Mouse (Mus musculus) subcutaneous adipose tissue, adult 2 months (tissue): ENCODE measurements around the gene Timmdc1. TPM values are rescaled to one million over a fixed set of nuclear protein-coding genes. Genes with fewer than 3 reads are reported as not detected.

ENCODE experiments used
- polyA plus RNA-seq: library from polyadenylated mRNA; depleted of rRNA; stranded (reverse); fragments of >200 nt; gene quantifications from 2 replicates; pipeline ENCODE4 v1.2.3, GENCODE M21; 2012; ENCODE audit warnings: low replicate concordance; rRNA removed

Gene Timmdc1
- polyA plus RNA-seq, result 16.2 and 17.5 TPM in 2 replicates

GRCm38 (mm10) chr16:38522129-38523084 is at the start of gene Timmdc1:
Gene Timmdc1, minus strand, starts transcription at chr16:38522663.

GRCm38 (mm10) chr16:38558221-38558748 is 35.8 kb upstream of the Timmdc1 start, which contains the start of gene Tmem39a:
Gene Tmem39a, plus strand, starts transcription at chr16:38558698.

DNA sequence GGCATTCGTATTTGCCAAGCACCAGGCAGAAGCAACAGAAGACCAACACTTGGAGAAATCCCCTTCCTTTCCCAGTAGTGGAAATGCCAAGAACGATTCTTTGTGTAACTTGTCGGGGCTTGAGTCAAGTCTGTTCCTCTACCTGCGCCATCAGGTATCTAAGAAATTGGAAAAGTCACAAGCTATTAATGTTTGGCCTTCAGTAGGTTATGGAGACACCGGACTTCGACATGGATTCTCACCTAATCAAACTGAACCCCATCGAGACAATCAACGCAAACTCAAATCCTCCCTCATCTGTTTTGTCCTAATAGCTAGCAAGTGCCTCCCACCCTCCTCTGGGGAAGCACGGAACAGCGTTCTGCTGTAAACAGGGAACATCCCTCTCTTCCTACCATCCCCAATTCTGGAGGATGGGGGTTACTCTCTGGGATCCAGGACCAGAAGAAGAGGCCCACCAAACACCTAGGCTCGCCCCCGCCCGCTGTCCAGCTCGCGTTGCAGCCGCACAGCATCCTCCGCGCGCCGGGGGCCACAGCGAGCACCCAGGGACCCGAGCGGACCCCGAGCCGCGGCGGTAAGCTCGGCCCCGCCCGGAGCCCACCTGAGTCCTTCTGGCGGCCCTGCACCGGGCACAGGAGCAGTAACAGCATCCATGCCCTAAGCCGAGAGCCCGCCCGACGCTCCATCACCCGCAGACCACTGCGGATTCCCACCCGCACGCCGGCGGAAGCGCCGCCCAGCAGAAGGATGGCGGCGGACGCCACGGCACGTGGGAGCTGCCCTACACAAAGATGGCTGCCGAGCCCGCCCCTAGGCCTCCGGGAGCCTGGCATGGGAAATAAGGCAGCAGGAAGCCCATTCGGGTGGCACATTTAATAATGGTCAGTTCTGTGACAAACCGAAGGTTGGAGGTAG is 27.3 kb upstream of the Timmdc1 start, which contains the start of gene Poglut1:
TSS of gene Poglut1 (minus strand) at position 780 of the 918 bp plus-strand sequence.

DNA sequence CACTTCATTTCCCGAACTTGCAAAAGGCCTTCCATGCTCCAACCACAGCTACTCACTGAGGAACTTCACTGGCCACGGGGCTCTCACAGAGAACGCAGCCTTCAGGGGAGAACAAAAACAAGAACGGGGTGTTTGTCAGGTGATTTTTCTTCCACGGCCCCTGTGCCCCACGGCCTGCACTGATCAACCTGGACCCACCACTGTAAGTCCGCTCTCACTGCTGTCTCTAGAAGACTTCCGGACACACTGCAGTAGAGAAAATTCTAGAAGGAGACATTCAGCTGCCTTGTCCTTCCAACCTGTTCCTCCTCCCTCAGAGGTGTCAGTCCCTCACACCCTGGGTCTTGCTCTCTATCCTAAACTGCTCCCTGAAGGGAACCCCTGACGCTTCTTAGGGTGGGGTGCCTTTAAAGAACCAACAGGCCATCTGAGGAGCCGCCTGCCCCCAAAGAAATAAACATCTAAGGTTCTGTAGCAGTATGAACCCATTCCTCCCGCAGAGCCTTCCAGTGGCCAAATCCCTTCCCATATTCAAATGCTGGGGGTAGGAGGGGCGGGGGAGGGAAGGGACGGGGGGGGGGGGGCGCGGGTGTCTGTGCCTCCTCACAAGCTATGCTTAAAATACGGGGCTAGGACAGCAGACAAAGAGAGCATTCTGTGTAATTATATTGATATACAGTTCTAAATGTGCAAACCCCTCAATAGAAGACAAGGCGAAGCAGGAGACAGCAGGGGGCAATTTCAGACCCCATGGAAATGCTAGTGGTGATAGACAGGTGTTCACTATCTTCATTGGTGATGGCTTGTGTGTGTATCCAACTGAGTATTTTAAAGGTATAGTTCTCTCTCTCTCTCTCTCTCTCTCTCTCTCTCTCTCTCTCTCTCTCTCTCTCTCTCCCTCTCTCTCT is 66.7 kb downstream of the Timmdc1 start, which contains the start of gene Cd80:
TSS of gene Cd80 (plus strand) at position 51 of the 908 bp plus-strand sequence.

DNA sequence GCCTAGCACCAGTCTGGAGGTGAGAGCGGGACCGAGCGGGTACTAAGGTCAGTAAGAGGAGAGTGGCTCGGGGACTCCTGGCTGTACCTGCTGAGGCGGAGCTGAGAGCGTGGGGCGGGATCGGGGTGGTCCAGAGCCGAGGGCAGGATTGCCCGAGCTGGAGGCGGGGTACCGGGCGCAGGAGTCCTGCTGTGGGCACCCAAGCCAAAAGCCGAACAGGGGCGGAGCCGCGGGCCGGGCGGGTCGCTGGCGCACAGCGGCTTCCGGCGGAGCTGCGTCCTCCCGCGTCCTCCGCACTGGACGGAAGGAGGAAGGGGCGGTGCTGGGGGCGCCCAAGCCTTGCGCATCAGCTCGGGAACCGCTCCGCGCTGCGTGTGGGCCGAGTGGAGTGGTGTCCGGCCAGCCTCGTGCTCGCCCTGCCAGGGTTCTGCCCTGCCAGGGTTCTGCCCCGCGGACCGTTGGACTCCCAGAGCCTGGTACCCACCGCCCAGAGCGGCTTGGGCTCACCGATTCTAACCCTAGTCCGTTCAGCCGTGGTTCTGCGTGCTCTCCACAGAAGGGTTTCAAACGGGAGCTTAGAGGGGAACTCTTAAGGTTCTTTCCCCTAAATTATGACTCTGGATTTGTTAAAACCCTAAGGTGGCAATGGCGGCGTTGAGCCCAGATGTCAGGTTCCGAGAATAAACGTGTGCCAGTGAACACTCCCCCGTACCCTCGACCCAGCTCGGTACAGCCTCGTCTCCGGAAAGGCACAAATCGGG is 69.8 kb downstream of the Timmdc1 start, which contains the start of gene Adprh:
TSS of gene Adprh (minus strand) at position 262 of the 761 bp plus-strand sequence.

Other genes with a start within 250 kb of the Timmdc1 start
- not detected in 2 replicates for gene Nr1i2, start 227.8 kb downstream of the Timmdc1 start, polyA plus RNA-seq
- 0.04 and 0.23 TPM in 2 replicates for gene Maats1, start 180.5 kb downstream of the Timmdc1 start, polyA plus RNA-seq
- 61.5 and 94.2 TPM in 2 replicates for gene Cox17, start 175.7 kb downstream of the Timmdc1 start, polyA plus RNA-seq
- gene Gm21987, start 175.6 kb downstream of the Timmdc1 start, polyA plus RNA-seq, result not detected in 2 replicates
- 18.0 and 25.7 TPM in 2 replicates for gene Popdc2, start 160.5 kb downstream of the Timmdc1 start, polyA plus RNA-seq
- gene Pla1a, start 89.5 kb downstream of the Timmdc1 start, polyA plus RNA-seq, result 30.5 and 48.5 TPM in 2 replicates
- gene Adprh, start 70.0 kb downstream of the Timmdc1 start, polyA plus RNA-seq, result 27.6 and 52.1 TPM in 2 replicates
- 0.59 and 0.71 TPM in 2 replicates for gene Cd80, start 67.1 kb downstream of the Timmdc1 start, polyA plus RNA-seq
- 25.3 and 42.3 TPM in 2 replicates for gene Poglut1, start 27.6 kb upstream of the Timmdc1 start, polyA plus RNA-seq
- gene Tmem39a, start 36.0 kb upstream of the Timmdc1 start, polyA plus RNA-seq, result 70.9 and 154 TPM in 2 replicates
- 17.7 and 21.9 TPM in 2 replicates for gene Arhgap31, start 190.6 kb upstream of the Timmdc1 start, polyA plus RNA-seq
- 10.0 and 14.5 TPM in 2 replicates for gene B4galt4, start 219.6 kb upstream of the Timmdc1 start, polyA plus RNA-seq